Mouse (Mus musculus): ENCODE data around the gene Lrrc8e. TPM values are rescaled to one million over a fixed set of nuclear protein-coding genes. Genes with fewer than 3 reads are reported as not detected.
A peak's percentile ranks its signal among the peaks of the same experiment; 100 is the strongest.

The Lrrc8e gene
- total and polyA plus RNA-seq, 3 experiments: 0.25 TPM; not detected in 2

DNA sequence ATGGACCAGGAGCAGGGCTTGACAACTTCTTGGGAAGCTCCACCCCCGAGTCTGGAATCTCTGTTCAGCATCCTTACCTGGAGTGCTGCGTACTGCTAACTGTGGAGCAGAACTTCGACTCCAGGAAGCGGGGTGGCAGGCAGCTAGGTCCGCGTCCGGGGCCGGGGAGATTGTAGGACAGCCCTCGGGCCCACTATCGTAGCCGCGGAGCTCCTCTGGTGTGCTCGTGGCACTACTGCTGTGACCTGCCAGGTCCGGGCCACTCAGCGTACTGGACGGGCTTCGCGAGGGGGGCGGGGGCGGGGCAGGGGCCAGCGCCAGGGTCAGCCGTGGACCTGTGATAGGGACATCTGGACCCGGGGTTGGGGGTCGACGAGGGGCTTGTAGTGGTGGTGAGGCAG is 13.8 kb upstream of the Lrrc8e start (continued):
- no peak for TF ChIP-seq MEF2A (IDR thresholded peaks at IDR 0.05; ENCODE audit: borderline replicate concordance, low read depth, low read length)

DNA sequence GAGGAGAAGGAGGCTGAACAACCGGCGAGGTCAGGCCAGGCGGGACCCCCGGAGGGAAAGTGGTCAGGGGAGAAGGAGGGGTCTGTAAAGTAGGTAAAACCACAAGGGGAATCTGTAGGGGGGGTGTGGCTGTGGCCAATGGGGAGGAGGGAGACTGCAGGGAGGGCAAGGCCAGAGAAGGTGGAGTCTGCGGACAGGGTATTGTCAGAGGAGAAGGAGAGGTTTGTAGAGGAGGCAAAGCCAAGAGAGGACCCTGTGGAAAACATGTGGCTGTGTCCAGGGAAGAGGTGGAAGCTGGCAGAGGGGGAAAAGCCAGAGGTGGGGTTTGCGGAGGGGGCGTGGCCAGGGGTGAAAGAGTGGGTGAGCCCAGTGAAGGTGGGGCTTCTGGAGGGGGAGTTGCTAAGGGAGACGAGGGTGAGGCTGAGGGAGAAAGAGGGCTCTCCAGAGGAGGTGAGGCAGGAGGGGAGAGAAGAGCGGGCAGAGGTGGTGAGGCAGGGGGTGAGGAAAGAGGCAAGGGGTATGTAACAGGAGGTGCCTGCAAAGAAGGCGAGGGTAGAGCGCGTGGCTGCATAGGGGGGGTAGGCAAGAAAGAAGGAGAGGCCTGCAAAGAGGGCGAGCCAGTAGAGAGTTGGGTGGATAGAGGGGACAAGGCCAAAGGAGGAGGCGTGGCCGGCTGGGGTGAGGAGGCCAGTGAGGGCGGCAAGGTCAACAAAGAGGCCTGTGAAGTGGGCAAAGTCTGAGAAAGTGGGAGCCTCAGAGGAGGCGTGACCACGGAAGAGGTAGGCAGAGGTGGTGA is 13.2 kb upstream of the Lrrc8e start:
- Histone ChIP-seq H3K27ac (ENCODE audit: insufficient read depth, low read depth) (no peak overlapping the region), H3K36me3 (replicated peaks in 1 of 2; ENCODE audit: control insufficient read depth in 1 of 2, insufficient read depth in 1 of 2, low read length in 1 of 2) (peaks cover 0 to 2% of the 10 kb centered on the region in 2 experiments), H3K4me1 (ENCODE audit: control insufficient read depth in 1 of 2, insufficient read depth in 2 of 2) (peaks cover 7 to 19% of the 10 kb centered on the region in 2 experiments), H3K9me3 (replicated peaks; ENCODE audit: low read length) (peaks cover 2% of the 10 kb centered on the region), H3K27me3 (replicated peaks) (no peaks in the 10 kb centered on the region), H3K4me3 (replicated peaks in 1 of 3; ENCODE audit: low read depth in 2 of 3, low read length in 2 of 3, poor library complexity in 1 of 3) (peak overlapping the region; percentile 43 to 52 (median 50)), H3K4me2 (ENCODE audit: insufficient read depth, low read depth, poor library complexity, severe bottlenecking) (peak overlapping the region; percentile 92), H3K9ac (ENCODE audit: insufficient read depth, low read depth) (peak overlapping the region; percentile 28; the same call in 1 of the 2 replicates), H3K79me2 (replicated peaks; ENCODE audit: control insufficient read depth, extremely low read depth, insufficient read depth, poor library complexity, severe bottlenecking) (no peaks in the 10 kb centered on the region)
- peak; percentile 21 for DNase-seq (ENCODE audit: extremely low read depth)
- in situ Hi-C loops (cut with MboI; ENCODE audit: low pct_ligation_motif_present, low pct_unique_long_range_greater_than_20kb, low sequenced_read_pairs): no loop called here
- TF ChIP-seq TCF12 (IDR thresholded peaks at IDR 0.05; ENCODE audit: low read depth, low read length) (no peak), IRF4 (IDR thresholded peaks at IDR 0.05; ENCODE audit: low read depth, low read length) (no peak), SMC3 (IDR thresholded peaks at IDR 0.05; ENCODE audit: low read depth, low read length) (no peak), ZC3H11A (IDR thresholded peaks at IDR 0.05; ENCODE audit: low read depth, low read length) (no peak), MXI1 (IDR thresholded peaks at IDR 0.05; ENCODE audit: low read depth, low read length) (no peak), JUN (IDR thresholded peaks at IDR 0.05; ENCODE audit: insufficient read depth, low read depth, low read length) (no peak), NELFE (IDR thresholded peaks at IDR 0.05; ENCODE audit: low read depth, low read length) (no peak), JUND (conservative IDR thresholded peaks at IDR 0.05; ENCODE audit: low read depth, low read length) (no peak), CHD2 (IDR thresholded peaks at IDR 0.05; ENCODE audit: low read length) (no peak), RCOR1 (conservative IDR thresholded peaks at IDR 0.05; ENCODE audit: low read depth, low read length) (no peak), E2F4 (IDR thresholded peaks at IDR 0.05; ENCODE audit: insufficient replicate concordance, low read depth, low read length) (no peak), ZNF384 (IDR thresholded peaks at IDR 0.05; ENCODE audit: low read depth, low read length) (no peak), MYC (IDR thresholded peaks at IDR 0.05; ENCODE audit: low read depth, low read length) (0 out of 2 replicates have a peak, but pooled peaks have one; percentile 40), MAZ (IDR thresholded peaks at IDR 0.05; ENCODE audit: low read depth, low read length) (0 out of 2 replicates have a peak, but pooled peaks have one; percentile 15)
- dilution Hi-C loops (cut with MboI; ENCODE audit: extremely low pct_ligation_motif_present, extremely low pct_unique_long_range_greater_than_20kb, low sequenced_read_pairs): no loop called here

Data from CH12.LX (cell line).